Mouse (Mus musculus) G1E (cell line): Measurements from ENCODE around the gene Tnfaip3. TPM values are rescaled to one million over a fixed set of nuclear protein-coding genes. Genes with fewer than 3 reads are reported as not detected.

Experiments
- ATAC-seq: 2 replicates; pipeline ENCODE4 v1.8.0; 2016; ENCODE audit warnings: mild to moderate bottlenecking; ENCODE audit not compliant: insufficient number of reproducible peaks, poor library complexity, low FRiP score, severe bottlenecking; ENCODE audit errors: extremely low read depth
- DNase-seq: peaks from one replicate; pipeline ENCODE4 v3.0.0; 2012; ENCODE audit warnings: low spot score
- H3K27me3 ChIP-seq: 2 replicates; pipeline ENCODE4 v1.6.1; 2012; ENCODE audit warnings: mild to moderate bottlenecking, low read length, inconsistent platforms; ENCODE audit not compliant: insufficient read depth
- H3K36me3 ChIP-seq: replicated peaks from 2 replicates; pipeline ENCODE3; 2012; ENCODE audit warnings: mild to moderate bottlenecking, inconsistent platforms
- H3K4me1 ChIP-seq: 2 replicates; pipeline ENCODE4 v1.6.1; 2012; ENCODE audit warnings: low read depth, low read length, inconsistent platforms, mixed read lengths; ENCODE audit not compliant: insufficient read depth
- H3K4me3 ChIP-seq: 2 replicates; pipeline ENCODE4 v1.5.1; 2012; ENCODE audit warnings: low read depth, mild to moderate bottlenecking, inconsistent platforms, low read length, moderate library complexity, mixed read lengths
- H3K9me3 ChIP-seq: replicated peaks from 2 replicates; pipeline ENCODE4 v1.6.1; 2012; ENCODE audit warnings: inconsistent platforms
- CTCF ChIP-seq: IDR thresholded peaks from 2 replicates; pipeline ENCODE4 v1.5.1; 2012; ENCODE audit warnings: low read depth, low read length, inconsistent platforms, mixed read lengths
- GATA1 ChIP-seq: IDR thresholded peaks from 2 replicates; pipeline ENCODE4 v1.6.1; 2012; ENCODE audit warnings: borderline replicate concordance, low read length, inconsistent platforms, mixed read lengths
- GATA2 ChIP-seq: IDR thresholded peaks from 2 replicates; pipeline ENCODE4 v1.6.1; 2012; ENCODE audit warnings: low read depth, low read length, inconsistent platforms, borderline replicate concordance
- POLR2AphosphoS5 ChIP-seq: IDR thresholded peaks from 2 replicates; pipeline ENCODE4 v1.6.1; 2012; ENCODE audit warnings: low read depth, low read length, inconsistent platforms; ENCODE audit not compliant: insufficient replicate concordance
- TAL1 ChIP-seq: conservative IDR thresholded peaks from 2 replicates; pipeline ENCODE4 v1.6.1; 2012; ENCODE audit warnings: low read depth, low read length, inconsistent platforms, mixed read lengths
- polyA plus RNA-seq: library from polyadenylated mRNA; stranded (reverse); fragments of >175 nt; gene quantifications from 2 replicates; pipeline ENCODE4 v1.2.3, GENCODE M21; 2012
- total RNA-seq, 2 experiments: library from RNA; stranded (forward) in 1 of 2; stranded (reverse) in 1 of 2; fragments of 200-1000 nt in 1 of 2; fragments of >200 nt in 1 of 2; fragmentation: Nextera tagmentation in 1 of 2; gene quantifications; 2 replicates each; pipeline ENCODE4 v1.2.3; 2014 to 2017

The Tnfaip3 gene
- total and polyA plus RNA-seq, 3 experiments = 1.9 to 26.5 (median 23.9) TPM

DNA sequence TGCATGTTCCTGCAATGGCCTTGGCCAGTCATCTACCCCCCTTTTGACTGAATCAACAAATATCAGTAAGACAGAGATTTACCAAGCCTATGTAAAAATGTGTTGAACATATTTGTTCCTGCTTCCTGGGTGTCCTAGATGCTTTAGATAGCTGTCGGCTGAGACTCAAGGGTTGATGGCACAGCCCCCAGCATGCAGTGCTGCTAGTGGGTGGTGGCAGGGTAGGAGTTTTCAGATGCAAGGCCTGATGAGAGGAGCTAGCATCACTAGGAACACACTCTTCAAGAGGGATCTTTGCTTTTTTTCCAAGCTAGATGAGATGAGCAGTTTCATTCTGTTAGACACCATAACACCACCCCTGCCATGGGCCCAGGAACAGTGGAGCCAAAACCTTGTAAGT is 6.8 kb upstream of the Tnfaip3 start:
- ATAC-seq = no peak
- Histone ChIP-seq H3K9me3 (no peaks in the 10 kb centered on the region), H3K27me3 (no peaks in the 10 kb centered on the region), H3K4me1 (peaks cover 12% of the 10 kb centered on the region), H3K4me3 (no peak overlapping the region), H3K36me3 (no peaks in the 10 kb centered on the region)
- DNase-seq = no peak
- TF ChIP-seq CTCF = no peak
- TF ChIP-seq TAL1 = no peak
- no peak for TF ChIP-seq GATA2
- TF ChIP-seq POLR2AphosphoS5 = no peak
- no peak for TF ChIP-seq GATA1

DNA sequence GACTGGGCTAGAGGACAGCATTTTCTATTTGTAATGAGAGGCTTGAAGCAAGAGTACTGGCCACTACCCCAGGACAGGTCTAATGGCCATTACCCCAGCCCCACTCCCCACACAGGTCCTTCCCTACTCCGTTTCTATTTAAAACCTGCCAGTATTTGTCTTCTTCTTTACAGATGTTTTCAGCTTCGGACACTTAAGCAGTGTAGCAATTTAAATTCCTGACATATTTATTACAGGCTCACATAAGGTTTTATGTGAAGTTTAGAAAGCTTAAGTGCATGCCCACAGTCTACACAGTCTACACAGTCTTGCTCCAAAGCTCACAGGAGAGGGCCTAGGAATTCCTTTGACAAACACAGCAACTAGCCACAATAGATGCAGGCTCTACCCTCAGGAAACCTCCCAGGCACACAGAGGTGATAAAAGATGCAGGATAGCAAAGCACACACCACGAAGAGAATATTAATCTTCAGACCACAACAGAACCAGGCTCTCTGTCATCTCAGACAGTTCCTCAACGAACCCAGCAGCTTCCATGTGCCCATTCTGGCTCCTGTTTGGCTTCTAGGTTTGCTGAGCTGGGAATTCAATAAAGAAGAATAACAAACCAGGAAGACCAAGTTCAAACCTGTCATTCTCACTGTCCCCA is 1.5 kb upstream of the Tnfaip3 start:
- Histone ChIP-seq H3K4me3 (no peak overlapping the region), H3K27me3 (no peaks in the 10 kb centered on the region), H3K4me1 (peaks cover 40% of the 10 kb centered on the region), H3K9me3 (no peaks in the 10 kb centered on the region), H3K36me3 (peaks cover 10% of the 10 kb centered on the region)
- ATAC-seq = no peak
- no peak for DNase-seq
- TF ChIP-seq POLR2AphosphoS5 = no peak
- no peak for TF ChIP-seq GATA1
- no peak for TF ChIP-seq TAL1
- no peak for TF ChIP-seq CTCF
- TF ChIP-seq GATA2 = no peak

- peak overlapping the region; percentile 98 for H3K4me3 ChIP-seq
- peaks cover 54% of the 10 kb centered on the region for H3K4me1 ChIP-seq
- H3K27me3 ChIP-seq = no peaks in the 10 kb centered on the region
- H3K9me3 ChIP-seq = no peaks in the 10 kb centered on the region
- H3K36me3 ChIP-seq = peaks cover 27% of the 10 kb centered on the region
- no peak for TF ChIP-seq GATA2
- peak; percentile 24; the same call in 1 of the 2 replicates for TF ChIP-seq CTCF
- 0 out of 2 replicates have a peak, but pooled peaks have one; percentile 12 for ATAC-seq
- DNase-seq = peak; percentile 40
Observed at GRCm38 (mm10) chr10:19014381-19015256, 838 bp downstream of the Tnfaip3 start.

DNA sequence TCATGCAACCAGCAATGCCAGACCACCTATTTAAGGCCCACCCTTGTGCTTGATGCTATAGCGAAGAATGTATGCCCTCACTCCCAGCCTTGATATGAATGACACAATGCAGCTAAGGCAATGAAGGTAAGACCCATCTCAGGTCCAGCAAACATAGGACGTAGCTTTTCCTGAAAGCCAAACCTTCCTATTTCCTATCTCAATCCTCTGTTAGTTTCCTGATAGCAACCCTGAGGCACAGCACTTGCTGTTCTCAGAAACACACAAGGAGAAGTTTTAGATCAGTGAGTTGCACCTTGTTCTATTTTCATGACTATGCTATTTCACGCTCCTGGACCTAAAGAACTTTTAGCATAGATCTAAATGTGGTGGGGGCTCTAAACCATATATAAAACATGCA is 2.1 kb downstream of the Tnfaip3 start:
- TF ChIP-seq CTCF (no peak), GATA2 (no peak), TAL1 (no peak), GATA1 (no peak), POLR2AphosphoS5 (no peak)
- no peak overlapping the region; the same call in 1 of the 2 replicates for H3K4me3 ChIP-seq
- ATAC-seq = no peak
- peaks cover 54% of the 10 kb centered on the region for H3K4me1 ChIP-seq
- no peaks in the 10 kb centered on the region for H3K9me3 ChIP-seq
- no peak for DNase-seq
- no peaks in the 10 kb centered on the region for H3K27me3 ChIP-seq
- peaks cover 37% of the 10 kb centered on the region for H3K36me3 ChIP-seq

GRCm38 (mm10) chr10:19012616-19013015 is 2.8 kb downstream of the Tnfaip3 start:
- Histone ChIP-seq H3K36me3 (peaks cover 45% of the 10 kb centered on the region), H3K27me3 (no peaks in the 10 kb centered on the region), H3K4me3 (no peak overlapping the region), H3K9me3 (no peaks in the 10 kb centered on the region), H3K4me1 (peaks cover 54% of the 10 kb centered on the region)
- ATAC-seq (no peak), DNase-seq (no peak)
- TF ChIP-seq GATA1 (no peak), CTCF (no peak), GATA2 (no peak), TAL1 (no peak), POLR2AphosphoS5 (no peak)

DNA sequence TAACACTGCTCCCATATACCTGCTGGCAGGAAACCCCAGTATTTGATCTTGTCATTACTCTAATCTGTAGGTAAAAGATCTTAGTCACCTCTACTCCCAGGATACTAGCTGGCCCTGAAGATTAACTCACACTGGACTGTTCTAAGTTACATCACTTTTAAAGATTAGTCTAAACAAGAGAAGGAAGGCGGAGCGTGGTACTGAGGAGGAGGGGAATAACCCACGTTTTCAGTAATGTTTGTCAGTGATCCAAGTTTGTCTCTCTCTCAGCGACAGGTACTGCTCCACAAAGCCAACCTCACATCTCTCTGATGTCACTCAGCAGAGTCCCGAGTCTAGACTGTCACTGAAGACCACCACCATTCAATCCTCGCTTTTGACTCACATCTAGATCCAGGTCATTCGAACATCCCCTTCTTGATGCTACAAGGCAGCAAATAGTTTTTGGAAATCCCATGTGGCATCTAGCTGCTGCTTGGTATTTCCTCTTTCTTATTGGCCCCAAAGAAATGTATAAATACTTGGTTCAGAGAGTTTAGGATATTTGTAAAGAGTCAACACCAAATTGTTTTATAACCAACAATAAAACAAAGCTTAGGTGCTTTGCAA is 3.5 kb downstream of the Tnfaip3 start:
- peaks cover 51% of the 10 kb centered on the region for H3K36me3 ChIP-seq
- no peaks in the 10 kb centered on the region for H3K9me3 ChIP-seq
- no peak overlapping the region for H3K4me3 ChIP-seq
- H3K27me3 ChIP-seq = no peaks in the 10 kb centered on the region
- DNase-seq = no peak
- peaks cover 47% of the 10 kb centered on the region for H3K4me1 ChIP-seq
- ATAC-seq = no peak
- TF ChIP-seq GATA1 (no peak), POLR2AphosphoS5 (no peak), TAL1 (no peak), GATA2 (no peak), CTCF (no peak)
